Mouse (Mus musculus): ENCODE measurements at regions not wholly inside any gene's neighbourhood (a gene's known extent, or its start where the extent isn't known, plus 50 kb on each side); places are given as distances from the start of the nearest gene placed in this dataset.

DNA sequence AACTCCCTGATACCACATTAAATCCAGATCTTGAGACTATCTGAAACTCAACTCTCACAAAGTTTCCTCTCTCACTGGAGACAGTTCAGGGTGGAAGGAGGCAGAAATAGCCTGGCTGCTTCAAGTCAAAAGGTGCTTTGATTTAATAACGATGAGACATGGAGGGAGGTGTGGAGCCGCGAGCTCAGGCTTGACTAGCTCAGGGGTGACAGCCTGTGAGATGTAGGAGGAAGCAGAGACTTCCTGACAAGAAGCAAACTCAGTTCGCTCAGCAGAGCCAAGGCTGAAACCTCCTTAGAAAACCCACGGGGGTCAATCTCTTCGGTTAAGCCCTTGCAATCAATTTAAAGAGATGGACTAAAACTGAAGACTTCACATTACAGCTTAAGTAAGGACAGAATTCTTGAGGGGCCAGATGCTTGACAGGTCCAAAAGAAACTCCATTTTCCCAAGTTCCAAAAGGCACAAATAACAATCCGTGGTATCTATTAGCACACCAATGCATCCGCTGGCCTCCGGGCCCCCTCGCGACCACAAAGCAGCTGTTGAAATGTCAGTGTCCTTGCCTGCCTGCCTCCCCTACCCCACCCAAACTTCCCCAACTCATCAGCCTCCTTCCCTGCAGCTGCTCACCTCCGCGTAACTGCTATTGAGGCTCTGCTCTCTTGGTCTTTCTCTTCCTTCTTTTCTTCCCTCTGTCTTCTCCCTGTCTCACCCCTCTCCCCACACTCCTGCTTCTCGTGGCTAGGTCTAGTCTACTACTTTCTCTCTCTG, 99.8 kb upstream of the Supt20 start:
- no peak overlapping the region for H3K4me3 ChIP-seq (replicated peaks; ENCODE audit: control insufficient read depth, low read depth, low read length)
- no peak for TF ChIP-seq POLR2A (IDR thresholded peaks at IDR 0.05; ENCODE audit: borderline replicate concordance, control insufficient read depth, low read depth, low read length)
- TF ChIP-seq CTCF (IDR thresholded peaks at IDR 0.05; ENCODE audit: control insufficient read depth, insufficient read depth, low read length), result no peak
- peak overlapping the region; percentile 23 for H3K27ac ChIP-seq (ENCODE audit: control insufficient read depth, insufficient read depth, low read depth, low read length, poor library complexity)
- peaks cover 5% of the 10 kb centered on the region for H3K4me1 ChIP-seq (ENCODE audit: control insufficient read depth, insufficient read depth, low read length)
- 2% methylated on average over 14 of the region's 14 CpGs for WGBS

GRCm38 (mm10) chr3:54595193-54595592, 97.4 kb upstream of the Supt20 start:
- TF ChIP-seq POLR2A (IDR thresholded peaks at IDR 0.05; ENCODE audit: borderline replicate concordance, control insufficient read depth, low read depth, low read length) (no peak), CTCF (IDR thresholded peaks at IDR 0.05; ENCODE audit: control insufficient read depth, insufficient read depth, low read length) (peak; percentile 16; the same call in 1 of the 2 replicates)
- 81% methylated on average over 3 of the region's 3 CpGs for WGBS

DNA sequence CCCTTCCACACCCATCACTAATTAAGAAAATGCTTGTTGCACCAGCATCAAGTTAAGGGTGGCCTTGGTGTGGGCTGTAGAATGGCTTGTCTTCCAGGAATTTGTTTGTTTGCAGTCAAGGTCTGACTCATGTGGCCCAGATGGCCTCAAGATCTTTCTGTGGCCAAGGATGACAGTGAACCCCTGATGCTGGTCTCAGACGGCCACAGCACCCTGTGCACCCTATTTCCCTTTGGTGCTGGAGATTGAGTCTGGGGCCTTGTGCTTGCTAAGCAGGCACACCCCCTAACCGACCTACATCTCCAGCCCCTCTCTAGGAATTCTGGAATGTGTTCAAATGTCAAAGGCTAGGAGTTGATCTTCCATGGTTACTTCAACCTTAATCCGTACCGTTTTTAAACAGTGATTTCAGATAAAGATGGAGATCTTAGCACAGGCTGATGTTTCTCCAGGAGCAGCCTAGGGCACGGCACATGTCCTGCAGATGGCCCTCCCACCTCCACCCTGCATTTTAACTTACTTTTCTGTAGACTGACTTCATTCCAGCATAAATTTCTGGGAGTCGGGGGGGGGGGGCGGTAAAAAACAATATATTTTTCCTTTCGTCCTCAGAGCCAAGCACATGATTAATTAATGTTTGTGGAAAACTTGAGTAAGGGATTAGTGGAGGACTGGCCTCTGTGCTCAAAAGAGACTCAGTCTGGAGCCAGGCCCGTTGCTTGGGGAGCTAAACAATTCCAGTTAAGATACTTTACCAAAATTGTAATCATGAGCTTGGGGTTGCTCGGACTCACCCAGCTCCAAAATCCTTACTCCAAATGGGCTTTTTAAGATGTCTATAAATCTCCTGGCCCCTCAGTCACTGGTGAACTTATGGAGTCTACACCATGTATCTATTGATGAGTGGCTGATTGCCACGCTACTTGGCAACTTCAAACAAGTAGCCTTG, 95.0 kb upstream of the Supt20 start:
- TF ChIP-seq POLR2A (IDR thresholded peaks at IDR 0.05; ENCODE audit: borderline replicate concordance, control insufficient read depth, low read depth, low read length) (no peak), CTCF (IDR thresholded peaks at IDR 0.05; ENCODE audit: control insufficient read depth, insufficient read depth, low read length) (no peak)
- H3K4me3 ChIP-seq (replicated peaks; ENCODE audit: control insufficient read depth, low read depth, low read length), result no peak overlapping the region
- H3K4me1 ChIP-seq (ENCODE audit: control insufficient read depth, insufficient read depth, low read length), result peaks cover 3% of the 10 kb centered on the region; the same call in 1 of the 2 replicates
- no peak overlapping the region for H3K27ac ChIP-seq (ENCODE audit: control insufficient read depth, insufficient read depth, low read depth, low read length, poor library complexity)
- WGBS, result 83% methylated on average over 11 of the region's 11 CpGs

More at GRCm38 (mm10) chr3:54595193-54595592, 97.4 kb upstream of the Supt20 start:
- Histone ChIP-seq H3K4me3 (replicated peaks; ENCODE audit: control insufficient read depth, low read depth, low read length) (no peak overlapping the region), H3K27ac (ENCODE audit: control insufficient read depth, insufficient read depth, low read depth, low read length, poor library complexity) (no peak overlapping the region), H3K4me1 (ENCODE audit: control insufficient read depth, insufficient read depth, low read length) (peaks cover 3% of the 10 kb centered on the region)

- WGBS, result 75% methylated on average over 5 of the region's 5 CpGs
- H3K27ac ChIP-seq (ENCODE audit: control insufficient read depth, insufficient read depth, low read depth, low read length, poor library complexity), result no peak overlapping the region
- H3K4me1 ChIP-seq (ENCODE audit: control insufficient read depth, insufficient read depth, low read length), result peaks cover 3% of the 10 kb centered on the region; the same call in 1 of the 2 replicates
- TF ChIP-seq POLR2A (IDR thresholded peaks at IDR 0.05; ENCODE audit: borderline replicate concordance, control insufficient read depth, low read depth, low read length), result no peak
- TF ChIP-seq CTCF (IDR thresholded peaks at IDR 0.05; ENCODE audit: control insufficient read depth, insufficient read depth, low read length), result no peak
- H3K4me3 ChIP-seq (replicated peaks; ENCODE audit: control insufficient read depth, low read depth, low read length), result no peak overlapping the region
These were observed 94.3 kb upstream of the Supt20 start for GRCm38 (mm10) chr3:54598296-54598695.

DNA sequence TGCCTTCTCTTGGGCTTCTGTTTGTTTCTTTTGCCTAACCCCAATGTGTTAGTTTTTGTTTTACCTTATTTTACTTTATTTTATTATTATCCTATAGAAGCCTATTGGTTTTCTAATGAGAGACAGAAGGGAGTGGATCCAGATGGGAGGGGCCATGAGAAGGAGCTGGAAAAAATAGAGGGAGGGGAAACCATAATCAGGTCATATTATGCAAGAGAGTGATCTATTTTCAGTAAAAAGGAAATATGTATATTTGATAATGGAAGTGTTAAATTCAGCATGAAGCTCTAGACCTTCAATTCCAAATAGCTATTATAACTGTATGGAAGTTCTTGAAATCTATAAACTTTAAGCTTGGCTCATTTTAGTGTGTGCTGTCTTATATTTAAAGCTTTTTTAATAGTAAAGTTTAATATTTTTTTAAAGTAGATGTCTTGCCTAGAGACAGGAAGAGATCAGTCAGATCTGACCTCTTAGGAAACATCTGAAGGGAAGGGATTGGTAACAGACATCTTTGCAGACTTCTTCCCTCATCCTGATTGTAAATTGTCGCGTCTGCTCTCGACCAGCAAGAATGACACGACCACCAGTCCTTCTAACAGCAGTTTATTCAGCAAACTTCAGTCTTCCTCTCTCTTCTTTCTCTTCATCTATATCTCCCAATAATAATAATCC, 87.8 kb upstream of the Supt20 start:
- WGBS, result 3% methylated on average over 4 of the region's 4 CpGs
- no peak for TF ChIP-seq POLR2A (IDR thresholded peaks at IDR 0.05; ENCODE audit: borderline replicate concordance, control insufficient read depth, low read depth, low read length)
- no peak for TF ChIP-seq CTCF (IDR thresholded peaks at IDR 0.05; ENCODE audit: control insufficient read depth, insufficient read depth, low read length)
- Histone ChIP-seq H3K27ac (ENCODE audit: control insufficient read depth, insufficient read depth, low read depth, low read length, poor library complexity) (no peak overlapping the region), H3K4me1 (ENCODE audit: control insufficient read depth, insufficient read depth, low read length) (no peaks in the 10 kb centered on the region; the same call in 1 of the 2 replicates), H3K4me3 (replicated peaks; ENCODE audit: control insufficient read depth, low read depth, low read length) (no peak overlapping the region)

DNA sequence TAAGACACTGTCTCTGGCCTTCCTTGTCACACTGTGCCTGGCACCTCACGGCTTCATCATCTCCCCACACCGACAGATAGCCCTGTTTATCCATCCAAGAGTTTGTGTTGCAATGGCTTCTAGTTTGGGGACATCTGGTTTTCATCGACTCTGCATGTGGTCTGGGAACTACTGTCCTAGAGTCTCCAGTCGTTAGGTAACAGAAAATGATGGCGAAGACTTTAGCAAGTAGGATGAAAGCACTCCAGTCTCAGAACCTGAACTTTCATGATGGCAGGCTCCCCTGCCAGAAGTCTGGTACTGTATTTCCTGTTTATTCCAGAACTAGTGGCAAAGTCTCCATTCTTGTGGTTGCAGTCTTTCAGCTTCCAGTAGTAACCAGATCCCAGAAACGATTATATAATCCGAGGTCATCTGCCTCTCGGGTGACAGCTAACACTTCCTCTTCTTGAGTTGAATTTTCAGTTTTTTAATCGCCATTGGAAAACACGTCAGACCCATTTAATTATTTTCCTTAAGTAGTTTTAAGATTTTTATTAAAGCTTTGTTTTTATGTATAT, 81.1 kb upstream of the Supt20 start:
- WGBS, result 21% methylated on average over 10 of the region's 10 CpGs
- no peak for TF ChIP-seq CTCF (IDR thresholded peaks at IDR 0.05; ENCODE audit: control insufficient read depth, insufficient read depth, low read length)
- no peak for TF ChIP-seq POLR2A (IDR thresholded peaks at IDR 0.05; ENCODE audit: borderline replicate concordance, control insufficient read depth, low read depth, low read length)
- Histone ChIP-seq H3K4me3 (replicated peaks; ENCODE audit: control insufficient read depth, low read depth, low read length) (no peak overlapping the region), H3K27ac (ENCODE audit: control insufficient read depth, insufficient read depth, low read depth, low read length, poor library complexity) (no peak overlapping the region), H3K4me1 (ENCODE audit: control insufficient read depth, insufficient read depth, low read length) (no peaks in the 10 kb centered on the region; the same call in 1 of the 2 replicates)

DNA sequence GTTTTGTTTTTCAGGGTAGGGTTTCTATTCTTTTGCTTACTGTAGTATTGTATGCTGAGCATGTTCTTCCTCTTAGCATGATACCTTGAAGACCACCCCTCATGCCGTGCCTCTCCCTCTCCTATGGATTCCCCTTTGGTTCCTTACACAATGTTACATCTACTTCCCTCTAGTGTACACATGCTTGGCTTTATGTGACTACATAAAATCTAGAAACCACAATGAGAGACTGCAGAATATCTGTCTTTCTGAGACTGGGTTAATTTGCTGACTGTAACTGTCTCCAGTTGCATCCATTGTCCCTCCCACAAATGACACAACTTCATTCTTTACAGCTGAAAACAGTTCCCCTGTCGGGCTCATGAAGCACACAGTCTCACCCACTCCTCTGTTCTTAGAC, 78.8 kb upstream of the Supt20 start:
- WGBS, result 17% methylated on average over 2 of the region's 2 CpGs

More for the DNA sequence above, 78.8 kb upstream of the Supt20 start:
- Histone ChIP-seq H3K27ac (ENCODE audit: control insufficient read depth, insufficient read depth, low read depth, low read length, poor library complexity) (no peak overlapping the region), H3K4me1 (ENCODE audit: control insufficient read depth, insufficient read depth, low read length) (no peaks in the 10 kb centered on the region; the same call in 1 of the 2 replicates), H3K4me3 (replicated peaks; ENCODE audit: control insufficient read depth, low read depth, low read length) (no peak overlapping the region)
- no peak for TF ChIP-seq POLR2A (IDR thresholded peaks at IDR 0.05; ENCODE audit: borderline replicate concordance, control insufficient read depth, low read depth, low read length)
- TF ChIP-seq CTCF (IDR thresholded peaks at IDR 0.05; ENCODE audit: control insufficient read depth, insufficient read depth, low read length), result no peak

All from bone marrow, adult 2 months (tissue).